Mouse (Mus musculus): ENCODE measurements around the gene Mpp3. TPM values are rescaled to one million over a fixed set of nuclear protein-coding genes. Genes with fewer than 3 reads are reported as not detected.

Mpp3 gene
- total RNA-seq, 2 experiments from 2014 or later = 94.6 to 98.8 TPM

DNA sequence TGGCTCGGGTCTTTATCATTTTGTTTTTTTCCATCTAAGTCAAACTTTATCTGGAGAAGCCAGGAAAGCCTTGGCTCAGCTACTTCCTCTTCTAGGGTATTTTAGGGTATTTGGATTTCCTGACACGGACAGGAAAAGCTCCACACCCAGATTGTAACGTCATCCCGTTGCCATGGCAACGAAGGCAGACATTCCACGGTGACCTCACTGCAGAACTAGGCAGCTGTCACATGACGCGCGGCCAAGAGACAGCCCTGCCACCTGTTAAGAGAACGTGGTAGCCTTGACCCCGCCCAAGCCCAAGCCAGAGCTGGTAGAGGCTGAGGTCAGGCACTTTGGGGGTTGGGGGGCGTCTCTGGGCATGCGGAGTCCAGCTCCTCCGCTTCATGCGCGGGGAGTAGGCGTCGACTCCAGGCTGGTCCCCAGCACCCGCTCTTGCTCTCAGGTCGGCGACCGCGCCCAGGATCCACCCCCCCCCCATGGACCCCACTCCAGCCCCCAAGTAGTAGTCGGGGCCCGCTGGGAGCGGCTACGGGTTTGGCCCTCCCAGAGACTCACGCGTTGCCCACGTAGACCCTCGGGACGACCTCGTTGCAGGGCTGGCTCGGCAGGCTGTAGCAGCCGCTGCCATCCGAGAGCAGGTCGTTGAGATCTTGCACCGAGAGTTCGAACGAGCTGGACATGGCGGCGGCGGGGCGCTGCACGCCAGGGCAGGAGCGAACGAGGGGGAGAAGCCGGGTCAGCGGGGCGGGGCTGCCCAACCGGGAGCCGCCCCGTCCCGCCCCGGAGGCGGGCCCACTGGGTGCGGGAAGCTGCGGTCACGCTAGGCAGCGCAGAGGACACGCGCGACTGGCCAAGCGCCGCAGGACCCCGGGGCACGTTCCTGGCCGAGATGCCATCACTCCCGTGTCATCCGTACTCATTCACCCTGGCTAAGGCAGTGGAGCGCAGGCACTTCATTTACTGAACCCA lies 43.9 kb downstream of the Mpp3 start, which contains the start of gene Cfap97d1:
TSS of gene Cfap97d1 (plus strand) at position 226 of the 972 bp plus-strand sequence.
- no peak for TF ChIP-seq CTCF (IDR thresholded peaks at IDR 0.05)
- Histone ChIP-seq H3K27ac (peak within 1 kb of the TSS; percentile 96), H3K4me3 (peak within 1 kb of the TSS; percentile 86)
- peak; percentile 91 to 96 for DNase-seq (ENCODE audit: extremely low spot score in 1 of 2, low spot score in 2 of 2)
- intact Hi-C loops (cut with DNase I) = loop anchor here (2.0 to 5.0 kb wide), 2 partner anchors 104 to 173 kb away; partner anchors contain the start of genes Mpp2 and Tmem101

DNA sequence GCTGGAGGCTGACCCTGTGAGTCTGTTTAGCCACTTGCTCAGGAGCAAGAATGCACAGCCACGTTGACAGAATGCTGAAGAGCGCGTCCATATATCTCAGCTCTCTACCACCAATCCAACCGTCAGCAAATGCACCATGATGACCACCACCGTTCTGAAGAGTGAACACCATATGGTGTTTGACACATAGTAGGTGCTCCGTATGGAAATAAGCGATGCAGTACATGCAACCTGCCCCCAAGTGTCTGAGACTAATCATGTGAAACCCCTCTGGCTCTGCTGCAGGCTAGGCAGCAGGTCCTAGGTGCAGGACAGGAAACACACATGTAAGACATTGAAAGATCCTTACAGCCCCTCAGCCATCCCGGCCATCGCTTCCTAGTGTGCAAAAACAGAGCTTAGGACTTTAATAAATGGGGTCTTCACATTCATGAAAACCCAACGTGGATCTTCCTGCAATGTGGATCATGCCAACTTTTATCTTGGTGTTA lies 44.8 kb downstream of the Mpp3 start:
- TF ChIP-seq CTCF (IDR thresholded peaks at IDR 0.05) = no peak
- peak overlapping the region; percentile 86 for H3K4me3 ChIP-seq
- DNase-seq (ENCODE audit: extremely low spot score in 1 of 2, low spot score in 2 of 2) = no peak
- H3K27ac ChIP-seq = peak overlapping the region; percentile 96
- intact Hi-C loops (cut with DNase I) = no loop called here

DNA sequence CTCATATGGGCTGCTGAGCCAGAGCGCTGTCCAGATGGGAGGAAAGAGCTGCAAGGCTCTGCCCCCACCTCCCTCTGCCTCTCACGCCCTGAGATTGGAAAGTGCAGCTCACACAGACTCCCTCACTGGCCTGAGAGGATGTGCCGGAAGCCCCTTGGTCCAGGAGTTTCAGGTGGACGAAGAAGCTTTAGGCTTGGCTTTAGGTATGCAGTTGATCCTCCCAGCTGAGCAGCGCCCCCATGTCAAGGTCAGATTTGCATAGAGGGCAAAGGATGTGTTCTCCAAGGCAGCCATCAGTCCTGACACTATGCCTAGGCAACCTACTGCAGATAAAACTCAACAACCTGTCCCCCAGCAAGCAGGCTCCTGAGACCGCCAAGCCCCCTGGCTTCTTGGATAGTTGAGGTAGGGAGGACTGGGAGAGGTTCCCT lies 45.3 kb downstream of the Mpp3 start:
- peak overlapping the region; percentile 96 for H3K27ac ChIP-seq
- no peak for TF ChIP-seq CTCF (IDR thresholded peaks at IDR 0.05)
- DNase-seq (ENCODE audit: extremely low spot score in 1 of 2, low spot score in 2 of 2) = no peak
- intact Hi-C loops (cut with DNase I) = no loop called here
- peak overlapping the region; percentile 86 for H3K4me3 ChIP-seq

DNA sequence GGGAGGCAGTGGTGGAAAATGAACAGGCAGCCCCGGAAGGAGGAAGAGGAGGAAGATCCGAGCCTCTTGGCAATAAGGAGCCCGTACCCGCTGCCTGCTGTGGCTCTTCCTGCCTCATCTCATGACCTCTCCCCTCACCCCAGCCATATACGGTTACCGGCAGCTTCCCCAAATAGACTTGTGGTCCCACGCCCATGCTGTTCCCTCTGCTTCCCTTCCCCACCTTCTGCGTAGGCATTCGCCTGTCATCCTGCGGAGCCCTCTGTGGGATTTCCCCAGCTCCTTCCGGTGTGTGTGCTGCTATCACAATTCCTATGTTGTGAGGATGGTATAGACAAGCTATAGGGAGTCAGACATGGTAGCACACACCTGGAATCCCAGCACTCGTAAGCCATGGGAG lies 46.4 kb downstream of the Mpp3 start:
- Histone ChIP-seq H3K4me3 (peak overlapping the region; percentile 86), H3K27ac (peak overlapping the region; percentile 96)
- intact Hi-C loops (cut with DNase I) = no loop called here
- DNase-seq (ENCODE audit: extremely low spot score in 1 of 2, low spot score in 2 of 2) = peak in 1 of 2 experiments; percentile 48
- no peak for TF ChIP-seq CTCF (IDR thresholded peaks at IDR 0.05)

DNA sequence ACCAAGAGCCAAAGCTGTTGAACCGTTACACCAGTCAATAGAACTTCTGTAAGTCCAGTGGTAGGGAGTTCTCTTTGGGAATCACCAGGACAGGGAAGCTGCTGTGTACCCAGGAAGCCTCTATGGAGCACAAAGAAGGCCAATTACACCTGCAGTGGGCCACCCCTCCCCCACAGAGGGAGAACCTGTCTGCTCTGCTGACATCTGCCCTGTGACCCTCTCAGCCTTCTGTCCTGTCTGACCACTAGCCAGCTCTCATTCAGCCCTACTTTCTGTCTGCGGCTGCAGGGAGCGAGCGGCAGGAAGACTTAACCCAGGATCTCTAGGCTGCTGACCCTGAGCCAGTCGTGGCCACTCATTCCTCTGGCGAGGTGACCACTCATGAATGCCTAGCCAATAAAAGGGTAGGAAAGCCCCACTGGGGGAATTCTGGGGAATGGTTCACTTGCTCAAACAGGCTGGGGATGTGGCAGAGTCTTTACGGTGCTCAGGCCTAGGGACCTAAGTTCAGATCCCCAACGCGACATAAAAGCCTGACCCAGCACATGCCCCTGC lies 47.6 kb downstream of the Mpp3 start:
- no peak for DNase-seq (ENCODE audit: extremely low spot score in 1 of 2, low spot score in 2 of 2)
- no peak overlapping the region; the same call in 1 of the 2 replicates for H3K27ac ChIP-seq
- intact Hi-C loops (cut with DNase I) = no loop called here
- no peak overlapping the region for H3K4me3 ChIP-seq
- TF ChIP-seq CTCF (IDR thresholded peaks at IDR 0.05) = no peak

DNA sequence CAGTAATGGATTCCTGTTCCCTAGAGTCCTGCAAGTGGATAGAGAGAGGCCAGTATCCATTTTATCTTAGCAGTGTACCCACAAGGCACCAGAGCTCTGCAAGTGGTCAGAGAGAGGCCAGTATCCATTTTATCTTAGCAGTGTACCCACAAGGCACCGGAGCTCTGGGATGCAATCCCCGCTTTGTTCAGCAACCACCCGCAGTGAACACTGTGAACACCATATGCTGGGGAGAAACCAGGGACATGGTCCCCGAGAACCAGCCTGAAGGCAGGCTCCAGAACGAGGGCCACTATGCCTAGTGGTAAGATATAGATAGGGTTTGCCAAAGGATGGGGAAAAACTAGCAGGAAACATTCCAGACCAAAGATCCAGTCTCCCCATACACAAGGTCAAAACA lies 49.1 kb downstream of the Mpp3 start:
- DNase-seq (ENCODE audit: extremely low spot score in 1 of 2, low spot score in 2 of 2) = no peak
- intact Hi-C loops (cut with DNase I) = no loop called here
- no peak for TF ChIP-seq CTCF (IDR thresholded peaks at IDR 0.05)
- no peak overlapping the region; the same call in 1 of the 2 replicates for H3K27ac ChIP-seq
- H3K4me3 ChIP-seq = no peak overlapping the region

DNA sequence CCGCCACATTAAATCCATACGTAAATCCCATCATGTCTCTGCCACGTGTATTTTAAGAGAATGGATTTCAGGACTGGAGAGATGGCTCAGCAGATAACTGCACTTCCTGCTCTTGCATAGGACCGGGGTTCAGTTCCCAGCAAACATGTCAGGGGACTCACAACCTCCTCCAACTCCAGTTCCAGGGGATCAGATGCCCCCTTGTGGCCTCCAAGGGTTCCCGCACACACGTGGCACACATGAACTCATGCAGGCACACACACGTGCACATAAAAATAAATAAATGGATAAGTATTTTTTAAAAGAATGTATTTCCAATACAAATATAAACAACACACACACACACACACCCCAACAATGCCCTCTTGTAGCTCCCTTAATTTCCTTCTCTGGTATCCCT lies 51.3 kb downstream of the Mpp3 start:
- no peak for DNase-seq (ENCODE audit: extremely low spot score in 1 of 2, low spot score in 2 of 2)
- no peak overlapping the region for H3K27ac ChIP-seq
- no peak overlapping the region for H3K4me3 ChIP-seq
- intact Hi-C loops (cut with DNase I) = no loop called here
- TF ChIP-seq CTCF (IDR thresholded peaks at IDR 0.05) = peak; percentile 19

DNA sequence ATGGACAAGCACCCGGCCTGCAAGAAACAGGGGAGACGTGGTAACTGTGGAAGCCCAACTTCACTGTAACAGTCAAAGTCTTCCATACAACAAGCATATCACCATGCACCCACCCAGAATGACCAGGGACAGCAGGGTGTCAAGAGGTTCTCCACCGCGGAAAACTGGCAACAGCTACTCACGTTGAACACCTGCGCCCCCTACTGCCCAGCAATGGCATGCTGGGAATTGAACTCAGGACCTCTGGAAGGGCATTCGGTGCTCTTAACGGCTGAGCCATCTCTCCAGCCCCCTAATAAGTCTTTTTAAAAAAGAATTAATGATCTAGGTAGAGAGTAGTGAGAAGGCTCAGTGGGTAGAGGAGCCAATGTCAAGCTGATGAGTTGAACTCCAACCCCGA lies 53.3 kb downstream of the Mpp3 start:
- peak; percentile 62 for TF ChIP-seq CTCF (IDR thresholded peaks at IDR 0.05)
- Histone ChIP-seq H3K27ac (no peak overlapping the region), H3K4me3 (no peak overlapping the region)
- intact Hi-C loops (cut with DNase I) = no loop called here
- DNase-seq (ENCODE audit: extremely low spot score in 1 of 2, low spot score in 2 of 2) = no peak

DNA sequence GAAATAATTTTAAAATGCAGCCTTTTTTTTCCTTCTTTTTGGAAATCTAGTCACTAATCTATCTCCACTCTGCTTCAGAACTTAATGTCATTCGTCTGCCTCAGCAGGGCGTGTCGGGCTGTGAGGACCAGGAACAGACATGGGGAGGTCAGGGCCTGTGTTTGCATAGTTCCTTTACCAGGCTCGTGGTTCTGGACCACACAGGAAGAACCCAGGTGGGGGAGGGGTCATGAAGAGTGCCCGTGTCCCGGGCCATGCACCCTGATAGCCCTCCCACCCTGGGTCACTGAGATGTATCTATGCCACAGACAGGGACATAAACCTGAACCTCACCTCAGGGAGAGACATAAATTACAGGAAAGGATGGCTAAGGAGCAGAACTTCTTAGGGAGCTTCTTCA lies 54.1 kb downstream of the Mpp3 start:
- no peak for DNase-seq (ENCODE audit: extremely low spot score in 1 of 2, low spot score in 2 of 2)
- intact Hi-C loops (cut with DNase I) = no loop called here
- no peak for TF ChIP-seq CTCF (IDR thresholded peaks at IDR 0.05)
- H3K4me3 ChIP-seq = no peak overlapping the region
- no peak overlapping the region for H3K27ac ChIP-seq

DNA sequence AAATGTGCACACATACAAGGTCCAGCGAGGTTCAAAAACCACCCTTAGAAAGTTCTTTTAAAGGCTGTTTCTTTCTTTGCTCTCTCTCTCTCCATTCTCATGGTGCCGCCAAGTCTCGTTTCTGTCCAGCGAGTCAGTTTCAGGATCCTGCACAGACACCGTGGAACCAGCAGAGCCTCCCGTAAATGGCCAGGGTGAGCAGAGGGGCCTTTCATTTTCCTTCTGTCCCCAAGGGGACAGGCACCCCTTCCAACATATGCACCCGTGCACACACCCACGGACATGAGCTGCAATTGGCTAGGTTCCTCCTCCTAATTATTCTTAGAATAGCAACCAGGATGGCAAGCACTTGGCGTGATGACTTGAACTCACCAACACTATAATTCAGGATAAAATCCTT lies 54.8 kb downstream of the Mpp3 start:
- Histone ChIP-seq H3K27ac (no peak overlapping the region), H3K4me3 (no peak overlapping the region)
- TF ChIP-seq CTCF (IDR thresholded peaks at IDR 0.05) = no peak
- no peak for DNase-seq (ENCODE audit: extremely low spot score in 1 of 2, low spot score in 2 of 2)
- intact Hi-C loops (cut with DNase I) = no loop called here

DNA sequence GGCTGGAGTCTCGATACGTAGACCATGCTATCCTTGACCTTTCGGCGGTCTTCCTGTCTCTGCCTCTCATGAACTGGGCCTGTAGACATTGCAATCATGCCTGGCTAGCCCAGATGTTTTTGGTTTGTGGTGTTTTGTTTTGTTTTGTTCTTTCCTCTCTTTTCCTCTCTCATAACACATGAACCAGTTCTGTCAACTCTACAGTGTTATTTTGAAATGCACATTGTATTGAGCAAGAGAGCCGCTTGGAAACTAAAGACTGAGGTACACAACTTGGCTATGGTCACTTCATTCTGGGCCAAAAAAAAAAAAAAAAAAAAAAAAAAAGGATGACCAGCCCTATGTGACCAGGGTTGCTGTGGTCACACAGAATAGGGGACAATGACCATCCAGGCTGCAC lies 55.6 kb downstream of the Mpp3 start:
- DNase-seq (ENCODE audit: extremely low spot score in 1 of 2, low spot score in 2 of 2) = no peak
- Histone ChIP-seq H3K4me3 (no peak overlapping the region), H3K27ac (no peak overlapping the region)
- no peak for TF ChIP-seq CTCF (IDR thresholded peaks at IDR 0.05)
- intact Hi-C loops (cut with DNase I) = no loop called here

DNA sequence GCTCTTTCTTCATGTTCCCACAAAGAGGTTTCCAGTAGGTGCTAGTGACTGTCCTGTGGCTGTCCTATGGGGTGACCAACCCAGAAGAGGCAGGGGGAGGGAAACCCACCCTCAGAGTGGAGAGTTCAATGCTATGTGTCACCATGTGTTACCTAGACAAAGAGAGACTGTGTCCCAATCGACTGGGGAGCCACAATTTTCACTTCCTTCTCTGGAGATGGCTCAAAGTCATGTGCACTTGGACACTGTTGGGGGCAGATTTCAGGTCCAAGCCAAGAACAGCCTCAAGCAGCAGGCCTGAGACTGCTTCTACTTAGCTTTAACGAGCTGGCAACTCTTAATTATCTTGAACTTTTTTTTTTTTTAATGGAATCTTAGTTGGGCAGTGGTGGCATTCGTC lies 56.2 kb downstream of the Mpp3 start:
- TF ChIP-seq CTCF (IDR thresholded peaks at IDR 0.05) = no peak
- DNase-seq (ENCODE audit: extremely low spot score in 1 of 2, low spot score in 2 of 2) = no peak
- intact Hi-C loops (cut with DNase I) = no loop called here
- Histone ChIP-seq H3K4me3 (no peak overlapping the region), H3K27ac (no peak overlapping the region)
